Mouse (Mus musculus) neural tube, embryonic 11.5 days (tissue): ENCODE results near the gene Mrpl1. TPM values are rescaled to one million over a fixed set of nuclear protein-coding genes. Genes with fewer than 3 reads are reported as not detected.

Source experiments
- ATAC-seq: fragments of 200-750 bp; cut with Nextera tagmentation; 2 replicates; pipeline ENCODE4 v1.8.0; 2017; ENCODE audit warnings: moderate number of reproducible peaks, mild to moderate bottlenecking, moderate TSS enrichment, moderate library complexity; ENCODE audit not compliant: insufficient read depth, low FRiP score, low TSS enrichment
- DNase-seq: peaks from one replicate; pipeline ENCODE4 v3.0.0-alpha.2; 2015; ENCODE audit warnings: low spot score
- H3K27ac ChIP-seq: fragments of 300-500 bp; sonication (generic); 2 replicates; pipeline ENCODE4 v1.5.1; 2014; ENCODE audit warnings: low read depth, mild to moderate bottlenecking, low read length
- H3K27me3 ChIP-seq: fragments of 300-500 bp; sonication (generic); 2 replicates; pipeline ENCODE4 v1.6.1; 2014; ENCODE audit warnings: mild to moderate bottlenecking, low read length, mixed read lengths; ENCODE audit not compliant: control insufficient read depth, insufficient read depth
- H3K36me3 ChIP-seq: fragments of 300-500 bp; sonication (generic); 2 replicates; pipeline ENCODE4 v1.6.1; 2014; ENCODE audit warnings: mild to moderate bottlenecking, low read length, moderate library complexity, mixed read lengths; ENCODE audit not compliant: control insufficient read depth, insufficient read depth
- H3K4me1 ChIP-seq: fragments of 300-500 bp; sonication (generic); 2 replicates; pipeline ENCODE4 v1.6.1; 2014; ENCODE audit warnings: low read length, mixed read lengths; ENCODE audit not compliant: control insufficient read depth, insufficient read depth
- H3K4me2 ChIP-seq: fragments of 300-500 bp; sonication (generic); 2 replicates; pipeline ENCODE4 v1.6.1; 2014; ENCODE audit warnings: low read depth, mild to moderate bottlenecking, moderate library complexity
- H3K4me3 ChIP-seq: fragments of 300-500 bp; sonication (generic); 2 replicates; pipeline ENCODE4 v1.5.1; 2014; ENCODE audit warnings: low read depth, low read length
- H3K9ac ChIP-seq: fragments of 300-500 bp; sonication (generic); 2 replicates; pipeline ENCODE4 v1.6.1; 2014; ENCODE audit warnings: mild to moderate bottlenecking, low read length
- H3K9me3 ChIP-seq: fragments of 300-500 bp; sonication (generic); 2 replicates; pipeline ENCODE4 v1.6.1; 2016; ENCODE audit warnings: low read length; ENCODE audit not compliant: control insufficient read depth
- WGBS: fragments of 180-500 bp; shearing (Covaris S2); extraction: QIAGEN DNeasy Blood & Tissue Kit; methylation state at CpG from one replicate; pipeline ENCODE4 v1.1.7; 2014; 5-methylcytosine and 5-hydroxymethylcytosine counted together
- polyA plus RNA-seq: library from polyadenylated mRNA; unstranded; fragments of >200 nt; fragmentation: Nextera tagmentation; extraction: Ambion mirVana; gene quantifications from 2 replicates; pipeline ENCODE4 v1.2.1, GENCODE M21; 2014

Mrpl1 gene
- polyA plus RNA-seq, 1 experiment from 2014 or later: 22.3 TPM

- H3K4me2 ChIP-seq: no peak overlapping the region
- no peak overlapping the region for H3K9ac ChIP-seq
- ATAC-seq (no peak), DNase-seq (no peak)
- no peak overlapping the region for H3K4me3 ChIP-seq
- H3K36me3 ChIP-seq: no peaks in the 10 kb centered on the region
- no peaks in the 10 kb centered on the region for H3K27me3 ChIP-seq
- no peaks in the 10 kb centered on the region for H3K4me1 ChIP-seq
- WGBS: 75% methylated on average over 6 of the region's 6 CpGs
- H3K27ac ChIP-seq: no peak overlapping the region
- no peaks in the 10 kb centered on the region for H3K9me3 ChIP-seq
These were observed 11.0 kb upstream of the Mrpl1 start for GRCm38 (mm10) chr5:96198271-96198670.

GRCm38 (mm10) chr5:96200269-96200668 lies 9.0 kb upstream of the Mrpl1 start:
- ATAC-seq (no peak), DNase-seq (no peak)
- Histone ChIP-seq H3K27ac (no peak overlapping the region), H3K4me1 (no peaks in the 10 kb centered on the region), H3K27me3 (no peaks in the 10 kb centered on the region), H3K9ac (no peak overlapping the region), H3K36me3 (no peaks in the 10 kb centered on the region), H3K9me3 (no peaks in the 10 kb centered on the region), H3K4me2 (no peak overlapping the region), H3K4me3 (no peak overlapping the region)
- WGBS: 85% methylated on average over 3 of the region's 3 CpGs

GRCm38 (mm10) chr5:96201462-96202154 lies 7.7 kb upstream of the Mrpl1 start:
- Histone ChIP-seq H3K27me3 (no peaks in the 10 kb centered on the region), H3K9me3 (no peaks in the 10 kb centered on the region), H3K4me1 (no peaks in the 10 kb centered on the region), H3K9ac (no peak overlapping the region), H3K27ac (no peak overlapping the region), H3K4me3 (no peak overlapping the region), H3K4me2 (no peak overlapping the region), H3K36me3 (no peaks in the 10 kb centered on the region)
- no peak for DNase-seq
- ATAC-seq: no peak
- 78% methylated on average over 10 of the region's 10 CpGs for WGBS

GRCm38 (mm10) chr5:96206897-96207296 lies 2.4 kb upstream of the Mrpl1 start:
- Histone ChIP-seq H3K4me1 (peaks cover 10% of the 10 kb centered on the region), H3K27ac (no peak overlapping the region), H3K36me3 (no peaks in the 10 kb centered on the region), H3K9me3 (no peaks in the 10 kb centered on the region), H3K4me3 (no peak overlapping the region), H3K4me2 (no peak overlapping the region), H3K27me3 (no peaks in the 10 kb centered on the region), H3K9ac (no peak overlapping the region)
- no peak for ATAC-seq
- DNase-seq: no peak
- WGBS: 73% methylated on average over 2 of the region's 2 CpGs

- ATAC-seq (no peak), DNase-seq (no peak)
- no peak overlapping the region for H3K4me3 ChIP-seq
- peaks cover 10% of the 10 kb centered on the region for H3K4me1 ChIP-seq
- H3K27ac ChIP-seq: no peak overlapping the region
- WGBS: 86% methylated on average over 2 of the region's 2 CpGs
- no peaks in the 10 kb centered on the region for H3K9me3 ChIP-seq
- H3K36me3 ChIP-seq: no peaks in the 10 kb centered on the region
- no peaks in the 10 kb centered on the region for H3K27me3 ChIP-seq
- no peak overlapping the region for H3K4me2 ChIP-seq
- H3K9ac ChIP-seq: no peak overlapping the region
These were observed 1.8 kb upstream of the Mrpl1 start for GRCm38 (mm10) chr5:96207531-96207930.

GRCm38 (mm10) chr5:96208543-96208942 lies 750 bp upstream of the Mrpl1 start:
- Histone ChIP-seq H3K27me3 (no peaks in the 10 kb centered on the region), H3K36me3 (no peaks in the 10 kb centered on the region), H3K27ac (no peak overlapping the region), H3K4me2 (no peak overlapping the region), H3K4me3 (no peak overlapping the region), H3K9me3 (no peaks in the 10 kb centered on the region), H3K9ac (no peak overlapping the region), H3K4me1 (peaks cover 10% of the 10 kb centered on the region)
- no peak for ATAC-seq
- WGBS: 84% methylated on average over 4 of the region's 4 CpGs
- no peak for DNase-seq

- under 1% methylated on average over 35 of the region's 35 CpGs for WGBS
- Histone ChIP-seq H3K27me3 (no peaks in the 10 kb centered on the region), H3K9ac (peak overlapping the region; percentile 74), H3K27ac (peak overlapping the region; percentile 54), H3K4me2 (peak overlapping the region; percentile 49), H3K4me1 (peaks cover 10% of the 10 kb centered on the region), H3K36me3 (no peaks in the 10 kb centered on the region), H3K9me3 (no peaks in the 10 kb centered on the region), H3K4me3 (peak overlapping the region; percentile 78)
- peak; percentile 91 for ATAC-seq
- peak; percentile 93 for DNase-seq
These were observed 757 bp downstream of the Mrpl1 start for GRCm38 (mm10) chr5:96209916-96210583.

- H3K9ac ChIP-seq: no peak overlapping the region
- H3K36me3 ChIP-seq: no peaks in the 10 kb centered on the region
- ATAC-seq (no peak), DNase-seq (no peak)
- H3K4me3 ChIP-seq: no peak overlapping the region
- H3K27ac ChIP-seq: no peak overlapping the region
- 81% methylated on average over 3 of the region's 3 CpGs for WGBS
- no peak overlapping the region for H3K4me2 ChIP-seq
- H3K4me1 ChIP-seq: no peaks in the 10 kb centered on the region
- no peaks in the 10 kb centered on the region for H3K27me3 ChIP-seq
- H3K9me3 ChIP-seq: no peaks in the 10 kb centered on the region
These were observed 9.4 kb downstream of the Mrpl1 start for GRCm38 (mm10) chr5:96218648-96219047.

GRCm38 (mm10) chr5:96219512-96219911 lies 10.2 kb downstream of the Mrpl1 start:
- Histone ChIP-seq H3K9ac (no peak overlapping the region), H3K27ac (no peak overlapping the region), H3K4me3 (no peak overlapping the region), H3K4me1 (no peaks in the 10 kb centered on the region), H3K27me3 (no peaks in the 10 kb centered on the region), H3K36me3 (no peaks in the 10 kb centered on the region), H3K4me2 (no peak overlapping the region), H3K9me3 (no peaks in the 10 kb centered on the region)
- WGBS: 87% methylated on average over 4 of the region's 4 CpGs
- ATAC-seq (no peak), DNase-seq (no peak)
